Mouse (Mus musculus) G1E (cell line): ENCODE data around the gene Lbr.

Experiments used
- CTCF ChIP-seq: IDR thresholded peaks from 2 replicates; pipeline ENCODE4 v1.5.1; 2012; ENCODE audit warnings: low read depth, low read length, inconsistent platforms, mixed read lengths
- POLR2AphosphoS5 ChIP-seq: IDR thresholded peaks from 2 replicates; pipeline ENCODE4 v1.6.1; 2012; ENCODE audit warnings: low read depth, low read length, inconsistent platforms; ENCODE audit not compliant: insufficient replicate concordance

GRCm38 (mm10) chr1:181776541-181776940 lies 66.3 kb downstream of the Lbr start:
- TF ChIP-seq CTCF (no peak), POLR2AphosphoS5 (no peak)
